Mouse (Mus musculus): ENCODE data around the gene Cyp4x1. TPM values are rescaled to one million over a fixed set of nuclear protein-coding genes. Genes with fewer than 3 reads are reported as not detected.
A peak's percentile ranks its signal among the peaks of the same experiment; 100 is the strongest.
"Not testable (repeated sequence)": the region's sequence is repeated elsewhere in the genome, so short reads cannot be mapped to it uniquely, and the experiment has no call there.

Gene Cyp4x1
- polyA plus RNA-seq (2015; fragmentation: Nextera tagmentation; extraction: Ambion mirVana), result 0.05 and 0.06 TPM in 2 replicates

GRCm38 (mm10) chr4:115133621-115134295 lies at the start of gene Cyp4x1:
TSS of gene Cyp4x1 (minus strand) at chr4:115134281.
- ATAC-seq (ENCODE audit: low read depth), result no peak
- no peak within 1 kb of the TSS for H3K27ac ChIP-seq
- H3K27me3 ChIP-seq, result peaks cover 23% of the 10 kb centered on the region
- peaks cover 11% of the 10 kb centered on the region for H3K4me1 ChIP-seq (replicated peaks)
- H3K9me3 ChIP-seq (replicated peaks), result no peaks in the 10 kb centered on the region
- peak within 1 kb of the TSS; percentile 18 for H3K4me2 ChIP-seq
- 4% methylated on average over 29 of the region's 29 CpGs for WGBS (ENCODE audit: insufficient replicate concordance)
- no peak within 1 kb of the TSS for H3K4me3 ChIP-seq (replicated peaks)
- H3K9ac ChIP-seq, result no peak within 1 kb of the TSS
- H3K36me3 ChIP-seq, result no peaks in the 10 kb centered on the region
- no peak for DNase-seq

GRCm38 (mm10) chr4:115176201-115176600 lies 42.1 kb upstream of the Cyp4x1 start:
- not testable (repeated sequence) for H3K27me3 ChIP-seq; H3K4me1 ChIP-seq (replicated peaks); H3K4me3 ChIP-seq (replicated peaks); ATAC-seq (ENCODE audit: low read depth); H3K36me3 ChIP-seq; H3K9ac ChIP-seq; DNase-seq; H3K27ac ChIP-seq; H3K9me3 ChIP-seq (replicated peaks); H3K4me2 ChIP-seq

- no peaks in the 10 kb centered on the region for H3K9me3 ChIP-seq (replicated peaks)
- ATAC-seq (ENCODE audit: low read depth), result no peak
- 38% methylated on average over 1 of the region's 1 CpGs for WGBS (ENCODE audit: insufficient replicate concordance)
Measured at GRCm38 (mm10) chr4:115174694-115175353, 40.7 kb upstream of the Cyp4x1 start.

GRCm38 (mm10) chr4:115158963-115159362 lies 24.9 kb upstream of the Cyp4x1 start:
- not testable (repeated sequence) for H3K9me3 ChIP-seq (replicated peaks); H3K9ac ChIP-seq; H3K4me3 ChIP-seq (replicated peaks); H3K36me3 ChIP-seq; H3K4me1 ChIP-seq (replicated peaks); H3K27me3 ChIP-seq; H3K27ac ChIP-seq; H3K4me2 ChIP-seq; DNase-seq; ATAC-seq (ENCODE audit: low read depth)
- 50% methylated on average over 3 of the region's 3 CpGs for WGBS (ENCODE audit: insufficient replicate concordance)

More at GRCm38 (mm10) chr4:115174694-115175353, 40.7 kb upstream of the Cyp4x1 start:
- H3K9ac ChIP-seq, result no peak overlapping the region
- no peaks in the 10 kb centered on the region for H3K4me1 ChIP-seq (replicated peaks)
- no peak overlapping the region for H3K4me2 ChIP-seq
- H3K27me3 ChIP-seq, result no peaks in the 10 kb centered on the region
- DNase-seq, result no peak
- no peak overlapping the region for H3K4me3 ChIP-seq (replicated peaks)
- no peak overlapping the region for H3K27ac ChIP-seq
- H3K36me3 ChIP-seq, result no peaks in the 10 kb centered on the region

- H3K27me3 ChIP-seq, result no peaks in the 10 kb centered on the region
- H3K4me2 ChIP-seq, result no peak overlapping the region
- no peak overlapping the region for H3K9ac ChIP-seq
- no peaks in the 10 kb centered on the region for H3K4me1 ChIP-seq (replicated peaks)
- no peaks in the 10 kb centered on the region for H3K36me3 ChIP-seq
- DNase-seq, result no peak
- ATAC-seq (ENCODE audit: low read depth), result no peak
- no peak overlapping the region for H3K27ac ChIP-seq
- H3K4me3 ChIP-seq (replicated peaks), result no peak overlapping the region
- no peaks in the 10 kb centered on the region for H3K9me3 ChIP-seq (replicated peaks)
- WGBS (ENCODE audit: insufficient replicate concordance), result 73% methylated on average over 2 of the region's 2 CpGs
Measured at GRCm38 (mm10) chr4:115154723-115155122, 20.6 kb upstream of the Cyp4x1 start.

GRCm38 (mm10) chr4:115134296-115134630 lies 182 bp upstream of the Cyp4x1 start:
- 23% methylated on average over 7 of the region's 7 CpGs for WGBS (ENCODE audit: insufficient replicate concordance)
- ATAC-seq (ENCODE audit: low read depth) (no peak), DNase-seq (no peak)
- Histone ChIP-seq H3K4me1 (replicated peaks) (peaks cover 11% of the 10 kb centered on the region), H3K27me3 (peaks cover 23% of the 10 kb centered on the region), H3K36me3 (no peaks in the 10 kb centered on the region), H3K9me3 (replicated peaks) (no peaks in the 10 kb centered on the region), H3K9ac (no peak overlapping the region), H3K4me2 (no peak overlapping the region), H3K4me3 (replicated peaks) (no peak overlapping the region), H3K27ac (no peak overlapping the region)

- Histone ChIP-seq H3K9ac (no peak overlapping the region), H3K27ac (peak overlapping the region; percentile 15; the same call in 1 of the 2 replicates), H3K9me3 (replicated peaks) (no peaks in the 10 kb centered on the region), H3K4me3 (replicated peaks) (no peak overlapping the region), H3K27me3 (peaks cover 23% of the 10 kb centered on the region), H3K36me3 (no peaks in the 10 kb centered on the region), H3K4me1 (replicated peaks) (peaks cover 11% of the 10 kb centered on the region), H3K4me2 (peak overlapping the region; percentile 11; the same call in 1 of the 2 replicates)
- ATAC-seq (ENCODE audit: low read depth) (peak; percentile 41), DNase-seq (no peak)
- WGBS (ENCODE audit: insufficient replicate concordance), result under 1% methylated on average over 5 of the region's 5 CpGs
Measured at GRCm38 (mm10) chr4:115133085-115133484, 996 bp downstream of the Cyp4x1 start.

GRCm38 (mm10) chr4:115124713-115125112 lies 9.4 kb downstream of the Cyp4x1 start:
- Histone ChIP-seq H3K27me3 (no peaks in the 10 kb centered on the region), H3K4me2 (no peak overlapping the region), H3K4me3 (replicated peaks) (no peak overlapping the region), H3K9me3 (replicated peaks) (no peaks in the 10 kb centered on the region), H3K36me3 (no peaks in the 10 kb centered on the region), H3K9ac (no peak overlapping the region), H3K4me1 (replicated peaks) (no peaks in the 10 kb centered on the region), H3K27ac (no peak overlapping the region)
- DNase-seq (no peak), ATAC-seq (ENCODE audit: low read depth) (no peak)

- H3K36me3 ChIP-seq, result no peaks in the 10 kb centered on the region
- no peak overlapping the region for H3K4me2 ChIP-seq
- 27% methylated on average over 2 of the region's 2 CpGs for WGBS (ENCODE audit: insufficient replicate concordance)
- DNase-seq (no peak), ATAC-seq (ENCODE audit: low read depth) (no peak)
- no peak overlapping the region for H3K27ac ChIP-seq
- no peaks in the 10 kb centered on the region for H3K9me3 ChIP-seq (replicated peaks)
- H3K9ac ChIP-seq, result no peak overlapping the region
- H3K4me3 ChIP-seq (replicated peaks), result no peak overlapping the region
- H3K27me3 ChIP-seq, result no peaks in the 10 kb centered on the region
- H3K4me1 ChIP-seq (replicated peaks), result no peaks in the 10 kb centered on the region
Measured at GRCm38 (mm10) chr4:115123507-115123906, 10.6 kb downstream of the Cyp4x1 start.

- ATAC-seq (ENCODE audit: low read depth), result no peak
- Histone ChIP-seq H3K27ac (no peak overlapping the region), H3K4me3 (replicated peaks) (no peak overlapping the region), H3K4me2 (no peak overlapping the region), H3K27me3 (no peaks in the 10 kb centered on the region), H3K36me3 (no peaks in the 10 kb centered on the region), H3K9me3 (replicated peaks) (no peaks in the 10 kb centered on the region), H3K9ac (no peak overlapping the region), H3K4me1 (replicated peaks) (no peaks in the 10 kb centered on the region)
- 50% methylated on average over 5 of the region's 5 CpGs for WGBS (ENCODE audit: insufficient replicate concordance)
- DNase-seq, result no peak
Measured at GRCm38 (mm10) chr4:115121608-115122007, 12.5 kb downstream of the Cyp4x1 start.

- no peak for DNase-seq
- Histone ChIP-seq H3K27me3 (no peaks in the 10 kb centered on the region), H3K9me3 (replicated peaks) (no peaks in the 10 kb centered on the region), H3K27ac (no peak overlapping the region), H3K4me2 (no peak overlapping the region), H3K4me3 (replicated peaks) (no peak overlapping the region), H3K4me1 (replicated peaks) (no peaks in the 10 kb centered on the region), H3K9ac (no peak overlapping the region), H3K36me3 (no peaks in the 10 kb centered on the region)
- ATAC-seq (ENCODE audit: low read depth), result no peak
- 58% methylated on average over 2 of the region's 2 CpGs for WGBS (ENCODE audit: insufficient replicate concordance)
Measured at GRCm38 (mm10) chr4:115121162-115121561, 12.9 kb downstream of the Cyp4x1 start.

- WGBS (ENCODE audit: insufficient replicate concordance), result 66% methylated on average over 3 of the region's 3 CpGs
- no peaks in the 10 kb centered on the region for H3K27me3 ChIP-seq
- ATAC-seq (ENCODE audit: low read depth) (no peak), DNase-seq (no peak)
- no peak overlapping the region for H3K4me2 ChIP-seq
- no peak overlapping the region for H3K4me3 ChIP-seq (replicated peaks)
- no peak overlapping the region for H3K9ac ChIP-seq
- no peaks in the 10 kb centered on the region for H3K9me3 ChIP-seq (replicated peaks)
- no peaks in the 10 kb centered on the region for H3K36me3 ChIP-seq
- H3K27ac ChIP-seq, result no peak overlapping the region
- H3K4me1 ChIP-seq (replicated peaks), result no peaks in the 10 kb centered on the region
Measured at GRCm38 (mm10) chr4:115119642-115120041, 14.4 kb downstream of the Cyp4x1 start.

Measured in liver, embryonic 13.5 days (tissue).